Mouse (Mus musculus) thymus, postnatal 36 days (tissue): ENCODE measurements around the gene Catsperd.
"Not testable (repeated sequence)": the region's sequence is repeated elsewhere in the genome, so short reads cannot be mapped to it uniquely, and the experiment has no call there.

Experiments used
- DNase-seq, 2 experiments: peaks; one replicate each; pipeline ENCODE4 v3.0.0; 2022; ENCODE audit warnings: mixed read lengths in 2 of 2

The Catsperd gene

GRCm38 (mm10) chr17:56613236-56613844, 14.6 kb upstream of the Catsperd start, which contains the start of gene Rpl36:
Rpl36 (plus strand) TSS chr17:56613416.
- peak; percentile 90 to 92 for DNase-seq

- DNase-seq = not testable (repeated sequence)
These were observed 14.1 kb upstream of the Catsperd start for GRCm38 (mm10) chr17:56613893-56614292.

- DNase-seq = no peak
These were observed 13.4 kb upstream of the Catsperd start for GRCm38 (mm10) chr17:56614391-56615135.

- DNase-seq = no peak
These were observed 12.7 kb upstream of the Catsperd start for GRCm38 (mm10) chr17:56615136-56615784.

GRCm38 (mm10) chr17:56615792-56616191, 12.2 kb upstream of the Catsperd start:
- DNase-seq = no peak

- DNase-seq = no peak
These were observed 11.2 kb upstream of the Catsperd start for GRCm38 (mm10) chr17:56616725-56617124.

GRCm38 (mm10) chr17:56617628-56618027, 10.3 kb upstream of the Catsperd start:
- no peak for DNase-seq

GRCm38 (mm10) chr17:56625495-56625894, 2.4 kb upstream of the Catsperd start:
- no peak for DNase-seq

GRCm38 (mm10) chr17:56626260-56626659, 1.7 kb upstream of the Catsperd start:
- DNase-seq = no peak

GRCm38 (mm10) chr17:56626754-56627470, 1.0 kb upstream of the Catsperd start, which contains the start of gene Lonp1:
Lonp1 (minus strand) TSS chr17:56626887.
- peak; percentile 94 to 95 for DNase-seq

- DNase-seq = not testable (repeated sequence)
These were observed 2.1 kb downstream of the Catsperd start for GRCm38 (mm10) chr17:56629800-56630781.

GRCm38 (mm10) chr17:56631807-56632206, 3.9 kb downstream of the Catsperd start:
- no peak for DNase-seq

GRCm38 (mm10) chr17:56634023-56634422, 6.1 kb downstream of the Catsperd start:
- DNase-seq = no peak

GRCm38 (mm10) chr17:56643237-56643636, 15.3 kb downstream of the Catsperd start:
- no peak for DNase-seq

GRCm38 (mm10) chr17:56647546-56647945, 19.6 kb downstream of the Catsperd start:
- no peak for DNase-seq

- DNase-seq = no peak
These were observed 23.9 kb downstream of the Catsperd start for GRCm38 (mm10) chr17:56651801-56652200.

- DNase-seq = no peak
These were observed 26.8 kb downstream of the Catsperd start for GRCm38 (mm10) chr17:56654771-56655170.

GRCm38 (mm10) chr17:56655311-56655710, 27.4 kb downstream of the Catsperd start:
- DNase-seq = no peak

- no peak for DNase-seq
These were observed 28.2 kb downstream of the Catsperd start for GRCm38 (mm10) chr17:56656171-56656570.

GRCm38 (mm10) chr17:56663659-56664058, 35.7 kb downstream of the Catsperd start:
- DNase-seq = no peak

- no peak for DNase-seq
These were observed 36.4 kb downstream of the Catsperd start for GRCm38 (mm10) chr17:56664333-56664732.

- DNase-seq = no peak
These were observed 38.4 kb downstream of the Catsperd start for GRCm38 (mm10) chr17:56666384-56666783.
